Mouse (Mus musculus): ENCODE measurements around the gene Haspin. TPM values are rescaled to one million over a fixed set of nuclear protein-coding genes. Genes with fewer than 3 reads are reported as not detected.
A peak's percentile ranks its signal among the peaks of the same experiment; 100 is the strongest.

Gene Haspin
- total RNA-seq, 2 experiments from 2014 or later = 1.2 to 1.7 TPM

GRCm38 (mm10) chr11:73146026-73146974 is 8.2 kb upstream of the Haspin start:
- no peak for DNase-seq (ENCODE audit: low spot score in 2 of 2)

GRCm38 (mm10) chr11:73144261-73144681 is 6.2 kb upstream of the Haspin start:
- no peak for DNase-seq (ENCODE audit: low spot score in 2 of 2)

GRCm38 (mm10) chr11:73137116-73137515 is 978 bp downstream of the Haspin start:
- DNase-seq (ENCODE audit: low spot score in 2 of 2) = no peak

GRCm38 (mm10) chr11:73136587-73136986 is 1.5 kb downstream of the Haspin start:
- no peak for DNase-seq (ENCODE audit: low spot score in 2 of 2)

GRCm38 (mm10) chr11:73134222-73134621 is 3.9 kb downstream of the Haspin start:
- no peak for DNase-seq (ENCODE audit: low spot score in 2 of 2)

GRCm38 (mm10) chr11:73132999-73133398 is 5.1 kb downstream of the Haspin start:
- DNase-seq (ENCODE audit: low spot score in 2 of 2) = no peak

- DNase-seq (ENCODE audit: low spot score in 2 of 2) = no peak
Observed at GRCm38 (mm10) chr11:73131020-73131419, 7.1 kb downstream of the Haspin start.

- no peak for DNase-seq (ENCODE audit: low spot score in 2 of 2)
Observed at GRCm38 (mm10) chr11:73126495-73126894, 11.6 kb downstream of the Haspin start.

GRCm38 (mm10) chr11:73111414-73111813 is 26.7 kb downstream of the Haspin start:
- DNase-seq (ENCODE audit: low spot score in 2 of 2) = no peak

GRCm38 (mm10) chr11:73109941-73110340 is 28.2 kb downstream of the Haspin start:
- DNase-seq (ENCODE audit: low spot score in 2 of 2) = no peak

- DNase-seq (ENCODE audit: low spot score in 2 of 2) = no peak
Observed at GRCm38 (mm10) chr11:73108898-73109625, 29.0 kb downstream of the Haspin start.

- no peak for DNase-seq (ENCODE audit: low spot score in 2 of 2)
Observed at GRCm38 (mm10) chr11:73108195-73108897, 29.7 kb downstream of the Haspin start.

- DNase-seq (ENCODE audit: low spot score in 2 of 2) = peak; percentile 68 to 76
Observed at GRCm38 (mm10) chr11:73107358-73107757, 30.7 kb downstream of the Haspin start.

GRCm38 (mm10) chr11:73105246-73105645 is 32.8 kb downstream of the Haspin start:
- DNase-seq (ENCODE audit: low spot score in 2 of 2) = no peak

GRCm38 (mm10) chr11:73101308-73101707 is 36.8 kb downstream of the Haspin start:
- DNase-seq (ENCODE audit: low spot score in 2 of 2) = no peak

GRCm38 (mm10) chr11:73099976-73100750 is 37.9 kb downstream of the Haspin start:
- DNase-seq (ENCODE audit: low spot score in 2 of 2) = peak in 1 of 2 experiments; percentile 33

GRCm38 (mm10) chr11:73098860-73099259 is 39.2 kb downstream of the Haspin start:
- no peak for DNase-seq (ENCODE audit: low spot score in 2 of 2)

- no peak for DNase-seq (ENCODE audit: low spot score in 2 of 2)
Observed at GRCm38 (mm10) chr11:73094231-73094995, 43.7 kb downstream of the Haspin start.

- no peak for DNase-seq (ENCODE audit: low spot score in 2 of 2)
Observed at GRCm38 (mm10) chr11:73092877-73093276, 45.2 kb downstream of the Haspin start.

GRCm38 (mm10) chr11:73092057-73092456 is 46.0 kb downstream of the Haspin start:
- no peak for DNase-seq (ENCODE audit: low spot score in 2 of 2)

Data from layer of hippocampus, postnatal 10 days (tissue).